Mouse (Mus musculus) heart, embryonic 15.5 days (tissue): ENCODE measurements around the gene Oser1. TPM values are rescaled to one million over a fixed set of nuclear protein-coding genes. Genes with fewer than 3 reads are reported as not detected.

Source experiments
- ATAC-seq: fragments of 200-750 bp; cut with Nextera tagmentation; replicated peaks from 2 replicates; pipeline ENCODE4 v1.8.0; 2017; ENCODE audit warnings: low read depth, moderate TSS enrichment; ENCODE audit not compliant: insufficient number of reproducible peaks, insufficient read depth, low FRiP score
- H3K27ac ChIP-seq: fragments of 300-500 bp; sonication (generic); 2 replicates; pipeline ENCODE4 v1.5.1; 2015; ENCODE audit warnings: mild to moderate bottlenecking, inconsistent platforms
- H3K27me3 ChIP-seq: fragments of 300-500 bp; sonication (generic); 2 replicates; pipeline ENCODE4 v1.6.1; 2015; ENCODE audit warnings: inconsistent platforms
- H3K36me3 ChIP-seq: fragments of 300-500 bp; sonication (generic); 2 replicates; pipeline ENCODE4 v1.6.1; 2015; ENCODE audit warnings: mild to moderate bottlenecking, inconsistent platforms
- H3K4me1 ChIP-seq: fragments of 300-500 bp; sonication (generic); replicated peaks from 2 replicates; pipeline ENCODE4 v1.6.1; 2015; ENCODE audit warnings: inconsistent platforms
- H3K4me2 ChIP-seq: fragments of 300-500 bp; sonication (generic); 2 replicates; pipeline ENCODE4 v1.6.1; 2015; ENCODE audit warnings: inconsistent platforms, mild to moderate bottlenecking, moderate library complexity
- H3K4me3 ChIP-seq: fragments of 300-500 bp; sonication (generic); 2 replicates; pipeline ENCODE4 v1.5.1; 2015; ENCODE audit warnings: mild to moderate bottlenecking, inconsistent platforms
- H3K9ac ChIP-seq: fragments of 300-500 bp; sonication (generic); 2 replicates; pipeline ENCODE4 v1.6.1; 2015; ENCODE audit warnings: mild to moderate bottlenecking, inconsistent platforms
- H3K9me3 ChIP-seq: fragments of 300-500 bp; sonication (generic); replicated peaks from 2 replicates; pipeline ENCODE4 v1.6.1; 2016; ENCODE audit warnings: inconsistent platforms
- WGBS: fragments of 180-500 bp; shearing (Covaris S2); methylation state at CpG from one replicate; pipeline ENCODE4 v1.1.7; 2015; ENCODE audit warnings: mixed read lengths; 5-methylcytosine and 5-hydroxymethylcytosine counted together
- polyA plus RNA-seq: library from polyadenylated mRNA; unstranded; fragments of >200 nt; fragmentation: Nextera tagmentation; extraction: Ambion mirVana; gene quantifications from 2 replicates; pipeline ENCODE4 v1.2.1, GENCODE M21; 2015

Gene Oser1
- polyA plus RNA-seq, 1 experiment from 2014 or later, result 47.5 TPM

DNA sequence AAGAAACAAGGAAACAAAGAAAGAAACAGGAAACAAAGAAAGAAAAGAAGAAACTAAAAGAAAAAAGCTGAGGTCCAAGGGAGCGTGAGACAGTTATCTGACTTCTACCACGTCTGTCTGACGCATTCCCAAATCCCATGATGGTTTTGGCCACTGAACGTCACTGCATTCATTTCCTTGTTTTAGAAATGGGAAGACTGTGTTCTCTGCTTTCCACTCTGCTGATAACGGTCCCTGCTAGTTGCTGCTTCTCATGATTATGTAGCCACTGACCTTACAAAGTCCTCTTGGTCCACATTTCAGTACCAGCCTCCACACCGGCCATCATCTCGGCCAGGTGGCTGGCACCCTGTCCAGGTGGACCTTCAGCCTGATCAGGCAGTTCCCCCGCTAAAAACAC is 25.3 kb downstream of the Oser1 start:
- Histone ChIP-seq H3K9me3 (no peaks in the 10 kb centered on the region), H3K4me2 (peak overlapping the region; percentile 31; the same call in 1 of the 2 replicates), H3K4me1 (peaks cover 23% of the 10 kb centered on the region), H3K36me3 (no peaks in the 10 kb centered on the region), H3K27ac (peak overlapping the region; percentile 97), H3K9ac (0 out of 2 replicates have a peak overlapping the region, but pooled peaks have one; percentile 21), H3K27me3 (no peaks in the 10 kb centered on the region), H3K4me3 (no peak overlapping the region)
- whole genome bisulfite sequencing, result 31% methylated on average over 8 of the region's 8 CpGs
- ATAC-seq, result no peak

GRCm38 (mm10) chr2:163398770-163399169 is 25.7 kb downstream of the Oser1 start:
- 42% methylated on average over 4 of the region's 4 CpGs for WGBS
- Histone ChIP-seq H3K9me3 (no peaks in the 10 kb centered on the region), H3K4me1 (peaks cover 23% of the 10 kb centered on the region), H3K9ac (peak overlapping the region; percentile 31), H3K27ac (peak overlapping the region; percentile 97), H3K4me3 (peak overlapping the region; percentile 63; the same call in 1 of the 2 replicates), H3K36me3 (no peaks in the 10 kb centered on the region), H3K4me2 (peak overlapping the region; percentile 61), H3K27me3 (no peaks in the 10 kb centered on the region)
- no peak for ATAC-seq

GRCm38 (mm10) chr2:163397905-163398304 is 26.6 kb downstream of the Oser1 start, which contains the start of gene Jph2:
TSS of gene Jph2 (minus strand) at chr2:163397993.
- H3K4me2 ChIP-seq, result peak within 1 kb of the TSS; percentile 61
- no peaks in the 10 kb centered on the region for H3K9me3 ChIP-seq
- H3K36me3 ChIP-seq, result no peaks in the 10 kb centered on the region
- no peaks in the 10 kb centered on the region for H3K27me3 ChIP-seq
- H3K9ac ChIP-seq, result peak within 1 kb of the TSS; percentile 73
- peak within 1 kb of the TSS; percentile 63 for H3K4me3 ChIP-seq
- H3K27ac ChIP-seq, result peak within 1 kb of the TSS; percentile 97
- ATAC-seq, result peak; percentile 88
- peaks cover 23% of the 10 kb centered on the region for H3K4me1 ChIP-seq
- WGBS, result 5% methylated on average over 10 of the region's 10 CpGs

DNA sequence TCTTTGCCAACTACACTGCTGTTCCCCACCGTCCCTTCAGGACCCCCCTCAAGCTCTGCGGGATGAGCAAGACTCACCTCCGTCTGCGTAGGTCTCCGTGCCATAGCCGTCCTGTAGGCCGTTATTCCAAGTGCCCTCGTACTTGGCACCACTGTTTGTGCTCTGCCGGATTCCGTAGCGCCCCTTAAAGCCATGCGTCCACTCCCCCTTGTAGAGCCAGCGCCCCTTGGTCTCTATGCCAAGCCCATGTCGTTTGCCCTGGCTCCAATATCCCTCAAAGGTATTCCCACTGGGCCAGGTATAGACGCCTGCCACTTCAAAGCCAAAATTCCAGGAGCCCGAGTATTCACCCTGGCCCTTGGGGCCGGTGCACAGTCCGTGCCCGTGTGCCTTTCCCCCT is 27.4 kb downstream of the Oser1 start:
- peak overlapping the region; percentile 61 for H3K4me2 ChIP-seq
- no peaks in the 10 kb centered on the region for H3K9me3 ChIP-seq
- peak overlapping the region; percentile 97 for H3K27ac ChIP-seq
- H3K4me1 ChIP-seq, result peaks cover 23% of the 10 kb centered on the region
- 42% methylated on average over 19 of the region's 19 CpGs for WGBS
- no peaks in the 10 kb centered on the region for H3K27me3 ChIP-seq
- no peak for ATAC-seq
- H3K36me3 ChIP-seq, result no peaks in the 10 kb centered on the region
- H3K4me3 ChIP-seq, result peak overlapping the region; percentile 63
- H3K9ac ChIP-seq, result peak overlapping the region; percentile 73

- peak overlapping the region; percentile 61 for H3K4me2 ChIP-seq
- H3K36me3 ChIP-seq, result no peaks in the 10 kb centered on the region
- peaks cover 30% of the 10 kb centered on the region for H3K4me1 ChIP-seq
- peak overlapping the region; percentile 97 for H3K27ac ChIP-seq
- peak overlapping the region; percentile 73 for H3K9ac ChIP-seq
- 39% methylated on average over 6 of the region's 6 CpGs for WGBS
- no peaks in the 10 kb centered on the region for H3K9me3 ChIP-seq
- no peaks in the 10 kb centered on the region for H3K27me3 ChIP-seq
- H3K4me3 ChIP-seq, result peak overlapping the region; percentile 63
- no peak for ATAC-seq
Observed at GRCm38 (mm10) chr2:163394977-163395376, 29.5 kb downstream of the Oser1 start.

- H3K4me2 ChIP-seq, result peak overlapping the region; percentile 61
- peak overlapping the region; percentile 63 for H3K4me3 ChIP-seq
- 35% methylated on average over 6 of the region's 6 CpGs for WGBS
- peak overlapping the region; percentile 73 for H3K9ac ChIP-seq
- ATAC-seq, result no peak
- H3K9me3 ChIP-seq, result no peaks in the 10 kb centered on the region
- peaks cover 22% of the 10 kb centered on the region for H3K4me1 ChIP-seq
- peak overlapping the region; percentile 97 for H3K27ac ChIP-seq
- peaks cover 6% of the 10 kb centered on the region for H3K36me3 ChIP-seq
- no peaks in the 10 kb centered on the region for H3K27me3 ChIP-seq
Observed at GRCm38 (mm10) chr2:163393976-163394375, 30.5 kb downstream of the Oser1 start.

DNA sequence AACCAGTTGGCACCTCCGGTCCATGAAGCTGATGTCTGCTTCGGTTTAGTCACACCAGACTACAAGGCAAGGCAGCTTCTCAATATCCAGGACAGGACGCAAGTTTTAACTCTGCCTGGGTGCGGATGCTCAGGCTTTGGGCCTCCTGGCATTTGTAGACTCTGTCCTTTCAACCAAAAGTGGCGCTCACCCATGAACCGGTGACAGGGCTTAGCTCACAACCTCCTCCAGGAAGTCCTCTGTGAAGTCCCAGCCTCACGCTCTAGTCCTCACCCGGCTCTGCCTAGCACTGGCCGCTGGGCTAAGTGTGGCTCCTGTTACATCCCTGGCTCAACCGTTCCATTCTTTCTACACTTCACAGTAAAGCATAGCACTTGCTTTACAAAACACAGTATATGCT is 31.3 kb downstream of the Oser1 start:
- H3K27me3 ChIP-seq, result no peaks in the 10 kb centered on the region
- 60% methylated on average over 10 of the region's 10 CpGs for WGBS
- peak overlapping the region; percentile 97 for H3K27ac ChIP-seq
- peaks cover 16% of the 10 kb centered on the region for H3K4me1 ChIP-seq
- H3K4me2 ChIP-seq, result peak overlapping the region; percentile 61
- H3K9me3 ChIP-seq, result no peaks in the 10 kb centered on the region
- H3K9ac ChIP-seq, result peak overlapping the region; percentile 73
- peak overlapping the region; percentile 63 for H3K4me3 ChIP-seq
- ATAC-seq, result no peak
- peaks cover 9% of the 10 kb centered on the region for H3K36me3 ChIP-seq

- Histone ChIP-seq H3K9me3 (no peaks in the 10 kb centered on the region), H3K4me2 (peak overlapping the region; percentile 61), H3K27ac (peak overlapping the region; percentile 97), H3K9ac (peak overlapping the region; percentile 48; the same call in 1 of the 2 replicates), H3K4me3 (peak overlapping the region; percentile 63), H3K27me3 (no peaks in the 10 kb centered on the region), H3K4me1 (peaks cover 19% of the 10 kb centered on the region), H3K36me3 (peaks cover 9% of the 10 kb centered on the region)
- peak; percentile 90 for ATAC-seq
- WGBS, result 28% methylated on average over 6 of the region's 6 CpGs
Observed at GRCm38 (mm10) chr2:163392436-163392835, 32.1 kb downstream of the Oser1 start.

GRCm38 (mm10) chr2:163386423-163387190 is 37.9 kb downstream of the Oser1 start:
- Histone ChIP-seq H3K36me3 (peaks cover 16% of the 10 kb centered on the region), H3K9ac (peak overlapping the region; percentile 46), H3K4me3 (peak overlapping the region; percentile 23; the same call in 1 of the 2 replicates), H3K9me3 (no peaks in the 10 kb centered on the region), H3K27me3 (no peaks in the 10 kb centered on the region), H3K4me1 (peaks cover 74% of the 10 kb centered on the region), H3K27ac (peak overlapping the region; percentile 74), H3K4me2 (peak overlapping the region; percentile 45)
- peak; percentile 44; the same call in 1 of the 2 replicates for ATAC-seq
- 31% methylated on average over 15 of the region's 15 CpGs for WGBS

DNA sequence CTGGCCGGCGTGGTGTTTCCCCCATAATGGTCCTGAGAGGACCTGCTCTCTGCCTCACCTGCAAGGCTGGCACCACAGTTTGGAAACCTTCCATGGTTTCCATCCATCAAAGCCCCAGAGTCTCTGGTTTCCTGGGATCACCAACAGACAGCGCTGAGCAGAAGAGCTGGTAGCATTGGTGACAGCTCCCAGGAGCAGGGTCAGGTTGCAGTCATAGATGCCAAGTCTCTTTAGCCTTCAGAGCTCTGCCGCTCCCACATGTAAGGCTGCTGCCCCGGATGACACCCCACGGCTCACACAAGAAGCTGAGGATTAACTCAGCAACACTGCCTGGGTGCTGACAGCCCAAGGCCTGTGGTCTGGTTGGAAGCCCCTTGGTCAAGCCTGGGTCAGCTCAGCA is 39.4 kb downstream of the Oser1 start:
- Histone ChIP-seq H3K4me1 (peaks cover 73% of the 10 kb centered on the region), H3K4me3 (no peak overlapping the region), H3K9me3 (no peaks in the 10 kb centered on the region), H3K9ac (0 out of 2 replicates have a peak overlapping the region, but pooled peaks have one; percentile 4), H3K4me2 (peak overlapping the region; percentile 45), H3K27ac (peak overlapping the region; percentile 74), H3K36me3 (peaks cover 16% of the 10 kb centered on the region), H3K27me3 (no peaks in the 10 kb centered on the region)
- WGBS, result 49% methylated on average over 6 of the region's 6 CpGs
- no peak for ATAC-seq

GRCm38 (mm10) chr2:163381246-163381645 is 43.3 kb downstream of the Oser1 start:
- Histone ChIP-seq H3K36me3 (peaks cover 10% of the 10 kb centered on the region; the same call in 1 of the 2 replicates), H3K9ac (0 out of 2 replicates have a peak overlapping the region, but pooled peaks have one; percentile 36), H3K9me3 (no peaks in the 10 kb centered on the region), H3K4me2 (no peak overlapping the region), H3K4me1 (peaks cover 87% of the 10 kb centered on the region), H3K27me3 (peaks cover 5% of the 10 kb centered on the region; the same call in 1 of the 2 replicates), H3K4me3 (no peak overlapping the region), H3K27ac (peak overlapping the region; percentile 67)
- ATAC-seq, result no peak
- 70% methylated on average over 8 of the region's 8 CpGs for WGBS
